Mouse (Mus musculus): ENCODE results near the gene Trp53bp2.

DNA sequence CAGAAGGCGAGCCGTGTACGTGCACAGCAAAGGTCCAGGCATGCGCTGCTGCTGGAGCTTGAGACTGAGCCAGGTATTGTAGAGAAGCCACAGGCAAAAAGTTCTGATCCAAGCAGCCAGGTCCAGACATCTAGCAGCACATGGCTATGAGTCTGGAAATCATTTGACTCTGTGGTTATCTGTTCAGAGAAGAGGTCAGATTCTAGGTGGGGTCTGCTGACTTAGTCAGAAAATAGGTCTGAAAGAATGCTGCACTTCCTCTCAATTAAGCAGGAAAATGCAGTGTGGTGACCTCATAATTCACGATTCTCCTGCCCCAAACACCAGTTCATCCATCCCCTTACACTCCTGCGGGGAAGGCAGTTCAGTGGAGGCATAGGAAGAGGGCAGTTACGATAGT, 40.7 kb upstream of the Trp53bp2 start:
- TF ChIP-seq CTCF (IDR thresholded peaks at IDR 0.05; ENCODE audit: low read depth, low read length) = no peak
- TF ChIP-seq EP300 (IDR thresholded peaks at IDR 0.05; ENCODE audit: insufficient read depth, low read depth, low read length) = no peak
- no peak for TF ChIP-seq POLR2A (IDR thresholded peaks at IDR 0.05; ENCODE audit: insufficient read depth, low read length)
